Mouse (Mus musculus): ENCODE measurements around the gene Arl8a. TPM values are rescaled to one million over a fixed set of nuclear protein-coding genes. Genes with fewer than 3 reads are reported as not detected.
"Not testable (repeated sequence)": the region's sequence is repeated elsewhere in the genome, so short reads cannot be mapped to it uniquely, and the experiment has no call there.

Gene Arl8a
- total RNA-seq, 2 experiments from 2014 or later: 248 to 258 TPM

DNA sequence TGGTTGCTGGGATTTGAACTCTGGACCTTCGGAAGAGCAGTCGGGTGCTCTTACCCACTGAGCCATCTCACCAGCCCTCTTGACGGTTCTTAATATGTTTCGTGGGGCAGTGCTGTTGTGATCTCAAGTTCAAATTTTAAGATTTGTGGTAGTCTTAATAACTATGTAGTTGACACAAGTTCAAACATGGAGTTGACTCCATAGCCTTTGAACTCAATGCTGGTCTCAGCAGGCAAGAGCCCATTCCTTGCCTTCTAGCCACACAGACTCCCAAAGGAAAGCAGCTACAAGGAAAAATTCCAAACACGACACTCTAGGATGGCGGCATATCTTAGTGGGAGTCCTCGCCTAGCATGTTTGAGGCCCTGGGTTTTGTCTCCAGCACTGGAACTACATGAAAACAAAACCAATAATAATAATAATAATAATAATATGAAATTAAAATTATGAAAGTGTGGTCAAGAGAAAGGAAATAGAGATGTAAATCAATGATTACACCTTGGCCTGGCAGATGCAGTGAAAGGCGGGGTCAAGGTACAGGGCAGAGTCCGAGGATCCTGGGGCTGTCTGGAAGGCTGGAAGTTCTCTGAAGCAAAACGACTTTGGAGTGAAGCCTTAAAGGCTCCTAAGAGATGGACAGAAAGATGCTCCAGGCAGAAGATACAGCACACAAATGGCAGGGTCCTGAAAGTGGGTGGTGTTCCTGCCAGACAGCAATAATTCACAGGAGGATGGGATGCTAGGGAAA, 22.0 kb downstream of the Arl8a start:
- DNase-seq (ENCODE audit: low spot score in 2 of 2): no peak

DNA sequence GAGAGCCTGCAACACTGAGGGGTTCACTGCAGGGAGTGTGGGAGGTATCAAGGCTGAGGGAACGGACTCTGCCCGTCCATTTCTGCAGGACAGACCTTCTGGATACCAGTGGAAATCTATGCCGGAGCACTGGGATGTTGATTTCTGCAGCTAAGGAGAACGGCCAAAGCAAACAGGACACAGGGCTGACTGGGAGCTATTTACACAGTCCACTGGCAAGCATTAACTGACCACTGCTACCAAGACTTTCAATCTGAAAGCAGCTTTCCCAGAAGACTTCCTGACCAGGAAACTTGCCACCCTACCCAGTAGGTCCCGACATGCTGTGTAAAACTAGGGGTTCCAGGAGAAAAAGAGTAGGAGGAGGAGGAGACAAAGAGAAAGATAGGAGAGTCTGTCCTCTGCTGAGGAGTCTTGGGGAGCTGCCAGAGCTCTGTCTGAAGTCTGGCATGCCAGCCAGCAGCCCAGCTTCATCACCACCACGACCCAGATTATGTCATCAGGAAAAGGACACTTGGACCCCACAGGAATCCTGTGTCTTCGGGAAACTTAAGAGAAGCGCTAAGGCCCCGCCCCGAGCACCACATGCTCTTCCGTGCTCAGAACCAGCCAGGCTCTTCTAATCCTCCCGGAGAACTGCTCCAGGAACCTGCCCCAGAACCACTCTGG, 23.1 kb downstream of the Arl8a start:
- no peak for DNase-seq (ENCODE audit: low spot score in 2 of 2)

GRCm38 (mm10) chr1:135170299-135170698, 23.7 kb downstream of the Arl8a start:
- DNase-seq (ENCODE audit: low spot score in 2 of 2): no peak

DNA sequence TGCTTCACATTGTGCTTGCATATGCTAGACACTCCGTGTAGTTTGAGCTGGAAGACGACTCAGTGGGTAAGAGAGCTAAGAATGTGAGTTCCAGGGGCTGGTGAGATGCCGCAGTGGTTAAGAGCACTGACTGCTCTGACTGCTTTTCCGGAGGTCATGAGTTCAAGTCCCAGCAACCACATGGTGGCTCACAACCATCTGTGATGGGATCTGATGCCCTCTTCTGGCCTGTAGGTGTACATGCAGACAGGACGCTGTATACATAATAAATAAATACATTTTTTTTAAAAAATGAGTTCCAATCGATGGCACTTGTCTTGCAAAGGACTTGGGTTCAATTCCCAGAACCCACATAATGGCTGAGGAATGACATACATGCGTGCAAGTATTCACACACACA, 24.6 kb downstream of the Arl8a start:
- DNase-seq (ENCODE audit: low spot score in 2 of 2): no peak

DNA sequence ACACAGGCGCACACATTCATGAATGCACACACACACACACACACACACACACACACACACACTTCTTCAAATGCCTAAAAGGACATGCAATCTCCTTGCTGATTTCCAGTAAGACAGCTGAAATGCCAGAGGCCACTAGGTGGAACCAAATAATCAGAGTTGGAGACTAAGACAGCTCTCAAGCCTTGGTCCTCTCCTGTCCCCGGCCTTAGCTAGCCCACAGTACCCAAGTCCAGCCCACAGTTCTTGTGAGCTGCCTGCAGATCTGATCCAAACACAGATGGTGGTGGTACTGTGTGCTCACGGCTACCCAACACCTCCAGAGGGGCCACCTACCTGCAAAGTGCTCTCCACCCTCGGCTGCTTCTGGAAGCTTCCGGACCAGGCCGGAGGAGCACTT, 25.4 kb downstream of the Arl8a start:
- peak; percentile 46 to 84 for DNase-seq (ENCODE audit: low spot score in 2 of 2)

DNA sequence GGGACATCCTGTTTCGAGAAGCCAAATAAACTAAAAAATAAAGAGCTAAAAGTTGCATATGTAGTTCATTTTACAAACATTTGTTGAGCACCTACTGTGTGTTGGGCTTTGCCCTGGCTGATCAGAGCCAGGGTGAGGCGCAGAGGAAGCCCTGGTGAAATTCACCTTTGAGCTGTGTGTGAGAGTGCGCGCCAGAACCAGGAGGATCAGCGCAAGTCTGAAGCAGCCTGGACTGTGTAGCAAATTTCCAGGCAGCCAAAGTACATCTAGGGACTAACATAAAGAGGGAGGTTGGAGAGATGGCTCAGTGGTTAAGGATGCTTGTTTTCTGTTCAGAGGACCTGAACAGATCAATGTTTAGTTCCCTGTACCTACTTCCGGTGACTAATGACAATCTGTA, 26.7 kb downstream of the Arl8a start:
- no peak for DNase-seq (ENCODE audit: low spot score in 2 of 2)

- no peak for DNase-seq (ENCODE audit: low spot score in 2 of 2)
Measured at GRCm38 (mm10) chr1:135175176-135175575, 28.6 kb downstream of the Arl8a start.

DNA sequence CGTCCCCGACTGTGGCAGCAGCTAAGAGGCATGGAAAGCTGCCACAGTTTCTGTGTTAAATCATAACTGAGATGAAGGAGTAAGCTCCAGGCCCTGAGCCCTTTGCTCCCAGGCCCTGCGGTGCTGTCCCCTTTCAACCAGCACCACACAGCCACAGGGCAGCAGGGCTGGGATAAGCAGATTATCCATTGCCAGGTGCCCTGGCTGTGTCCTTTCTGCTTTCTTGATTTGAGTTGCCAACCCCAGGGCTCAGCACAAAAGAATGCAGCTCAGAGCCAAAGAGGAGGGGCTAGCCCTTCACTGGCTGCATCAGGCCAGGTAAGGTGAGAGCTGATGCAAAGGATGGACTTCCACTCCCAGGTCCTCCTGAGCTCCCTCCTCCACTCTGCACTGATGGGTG, 31.1 kb downstream of the Arl8a start:
- no peak for DNase-seq (ENCODE audit: low spot score in 2 of 2)

- DNase-seq (ENCODE audit: low spot score in 2 of 2): no peak
Measured at GRCm38 (mm10) chr1:135178863-135179262, 32.2 kb downstream of the Arl8a start.

- no peak for DNase-seq (ENCODE audit: low spot score in 2 of 2)
Measured at GRCm38 (mm10) chr1:135180830-135181229, 34.2 kb downstream of the Arl8a start.

GRCm38 (mm10) chr1:135181275-135181674, 34.7 kb downstream of the Arl8a start:
- DNase-seq (ENCODE audit: low spot score in 2 of 2): no peak

- DNase-seq (ENCODE audit: low spot score in 2 of 2): no peak
Measured at GRCm38 (mm10) chr1:135181880-135182623, 35.4 kb downstream of the Arl8a start.

GRCm38 (mm10) chr1:135182975-135183374, 36.4 kb downstream of the Arl8a start:
- no peak for DNase-seq (ENCODE audit: low spot score in 2 of 2)

- DNase-seq (ENCODE audit: low spot score in 2 of 2): no peak
Measured at GRCm38 (mm10) chr1:135183448-135183847, 36.8 kb downstream of the Arl8a start.

DNA sequence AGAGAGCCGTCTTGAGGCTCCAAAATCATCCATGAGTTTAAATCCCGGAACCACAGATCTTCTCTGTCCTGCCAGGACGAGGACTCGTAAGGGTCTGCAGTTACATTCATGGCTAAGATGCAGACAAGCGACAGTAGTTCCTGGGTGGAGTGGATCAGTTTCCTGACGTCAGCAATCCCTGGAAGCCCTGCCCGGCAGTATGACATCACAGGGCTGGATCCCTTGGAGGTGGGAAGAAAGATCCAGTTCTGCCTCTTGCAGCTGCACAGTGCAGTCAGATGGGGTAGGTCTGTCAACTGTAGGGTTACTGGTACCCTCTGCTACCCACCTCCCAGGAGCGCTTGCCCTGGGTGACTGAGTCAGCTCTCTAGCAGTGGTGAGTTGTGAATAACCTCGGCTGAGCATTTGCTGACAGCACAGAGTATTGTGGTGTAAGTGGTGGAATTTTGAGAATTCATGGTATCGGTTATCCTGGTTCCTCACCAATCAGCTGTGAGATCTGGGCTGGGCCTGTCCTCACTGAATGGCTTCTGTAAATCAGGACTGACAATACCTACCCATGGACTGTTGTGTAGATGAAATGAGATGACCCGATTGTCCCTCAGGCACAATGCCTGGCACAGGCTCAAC, 37.4 kb downstream of the Arl8a start:
- DNase-seq (ENCODE audit: low spot score in 2 of 2): no peak

DNA sequence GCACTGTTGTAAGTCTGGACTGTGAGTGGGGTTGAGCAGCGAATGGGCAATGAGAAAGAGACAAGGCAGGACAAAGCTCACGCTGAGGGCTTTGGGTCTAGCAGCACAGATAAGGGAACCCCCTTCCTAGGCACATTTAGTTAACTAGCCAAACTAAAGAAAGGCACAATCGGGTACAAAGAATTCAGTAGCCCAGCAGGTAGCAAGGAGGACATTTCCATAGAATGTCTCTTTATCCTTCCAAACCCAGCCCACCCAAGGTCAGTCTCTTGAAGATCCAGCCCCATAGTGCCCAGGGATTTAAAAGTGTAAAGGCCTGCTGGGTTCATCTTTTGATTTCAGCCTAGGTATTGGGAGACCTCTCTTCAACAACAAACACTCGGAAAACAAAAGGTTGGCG, 39.3 kb downstream of the Arl8a start:
- DNase-seq (ENCODE audit: low spot score in 2 of 2): no peak

DNA sequence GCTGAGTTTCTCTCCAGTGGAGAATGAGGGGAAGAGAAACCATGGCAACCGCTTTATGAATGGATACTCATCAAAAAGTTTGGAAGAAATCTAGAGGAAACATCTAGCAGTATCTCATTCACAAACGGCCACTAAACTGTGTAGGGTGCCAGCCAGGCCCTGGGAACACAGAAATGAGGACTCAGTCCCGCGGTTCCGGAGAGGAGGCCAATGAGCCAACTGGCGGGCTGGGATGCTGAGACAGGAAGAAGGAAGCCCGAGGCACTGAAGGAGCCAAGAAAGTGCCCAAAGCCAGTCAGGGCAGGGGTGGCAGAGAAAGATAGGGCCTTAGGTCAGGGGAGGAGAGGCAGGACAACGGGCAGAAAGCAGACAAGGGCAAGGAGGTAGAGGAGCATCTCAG, 39.8 kb downstream of the Arl8a start:
- no peak for DNase-seq (ENCODE audit: low spot score in 2 of 2)

- DNase-seq (ENCODE audit: low spot score in 2 of 2): not testable (repeated sequence)
Measured at GRCm38 (mm10) chr1:135187016-135187415, 40.4 kb downstream of the Arl8a start.

DNA sequence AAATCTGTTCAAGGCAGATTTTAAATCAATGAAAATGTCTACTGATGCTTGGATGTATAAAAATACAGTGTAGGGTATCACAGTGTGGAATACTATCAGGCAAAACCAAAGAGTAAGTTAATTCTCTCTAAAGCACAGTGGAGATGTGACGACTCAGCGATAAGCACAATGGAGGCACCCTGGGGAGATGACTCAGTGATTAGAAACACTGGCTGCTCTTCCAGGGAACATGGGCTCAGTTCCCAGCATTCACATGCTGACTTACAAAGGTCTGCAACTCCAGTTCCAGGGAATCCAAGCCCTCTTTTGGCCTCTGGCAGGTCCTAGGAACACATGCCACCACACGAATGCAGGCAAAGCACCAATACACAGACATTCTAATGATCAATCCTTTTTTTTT, 41.6 kb downstream of the Arl8a start:
- DNase-seq (ENCODE audit: low spot score in 2 of 2): peak in 1 of 2 experiments; percentile 51

GRCm38 (mm10) chr1:135189186-135189585, 42.6 kb downstream of the Arl8a start:
- no peak for DNase-seq (ENCODE audit: low spot score in 2 of 2)

DNA sequence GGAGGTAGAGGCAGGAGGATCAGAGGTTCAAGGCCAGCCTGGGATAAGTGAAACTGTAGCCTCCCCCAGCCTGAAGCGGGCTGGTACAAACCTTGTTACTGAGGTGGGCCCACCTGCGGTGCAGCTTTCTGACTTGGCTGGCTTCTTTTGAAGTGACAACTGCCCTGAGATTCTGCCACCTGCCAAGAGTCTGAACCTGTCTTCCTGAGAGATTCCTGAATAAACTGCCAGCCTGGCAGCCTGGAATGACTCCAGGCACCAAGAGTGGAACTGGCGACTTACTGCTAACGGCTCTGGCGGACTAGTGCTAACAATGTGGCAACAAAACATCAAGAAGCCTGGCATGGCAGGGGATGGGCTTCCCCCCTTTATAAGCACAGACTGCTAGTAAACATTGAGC, 47.7 kb downstream of the Arl8a start:
- not testable (repeated sequence) for DNase-seq (ENCODE audit: low spot score in 2 of 2)
